Mouse (Mus musculus) mesoderm, embryonic 11.5 days (tissue): Measurements from ENCODE around the gene Fam133b.
"Not testable (repeated sequence)": the region's sequence is repeated elsewhere in the genome, so short reads cannot be mapped to it uniquely, and the experiment has no call there.

Source experiments
- DNase-seq: peaks from one replicate; pipeline ENCODE4 v3.0.0-alpha.2; 2012; ENCODE audit warnings: low read depth, low spot score

Gene Fam133b

GRCm38 (mm10) chr5:3520493-3521359 lies 22.9 kb upstream of the Fam133b start:
- no peak for DNase-seq

- DNase-seq: no peak
Measured at GRCm38 (mm10) chr5:3521741-3522140, 21.9 kb upstream of the Fam133b start.

- no peak for DNase-seq
Measured at GRCm38 (mm10) chr5:3522826-3523225, 20.8 kb upstream of the Fam133b start.

GRCm38 (mm10) chr5:3527041-3527691 lies 16.5 kb upstream of the Fam133b start:
- peak; percentile 52 for DNase-seq

- DNase-seq: no peak
Measured at GRCm38 (mm10) chr5:3529585-3530189, 13.9 kb upstream of the Fam133b start.

GRCm38 (mm10) chr5:3532048-3532447 lies 11.6 kb upstream of the Fam133b start:
- DNase-seq: not testable (repeated sequence)

- DNase-seq: no peak
Measured at GRCm38 (mm10) chr5:3536592-3537212, 6.9 kb upstream of the Fam133b start.

- DNase-seq: no peak
Measured at GRCm38 (mm10) chr5:3538505-3539472, 4.8 kb upstream of the Fam133b start.

GRCm38 (mm10) chr5:3541871-3542270 lies 1.8 kb upstream of the Fam133b start:
- DNase-seq: no peak

GRCm38 (mm10) chr5:3544480-3544769 lies 792 bp downstream of the Fam133b start:
- DNase-seq: no peak

- DNase-seq: no peak
Measured at GRCm38 (mm10) chr5:3546226-3546625, 2.6 kb downstream of the Fam133b start.

GRCm38 (mm10) chr5:3551481-3551880 lies 7.8 kb downstream of the Fam133b start:
- no peak for DNase-seq

GRCm38 (mm10) chr5:3554198-3554597 lies 10.6 kb downstream of the Fam133b start:
- DNase-seq: no peak

- no peak for DNase-seq
Measured at GRCm38 (mm10) chr5:3571266-3571665, 27.6 kb downstream of the Fam133b start, which contains the start of gene 1700109H08Rik. Gene 1700109H08Rik (plus strand): TSS chr5:3571566.

- DNase-seq: no peak
Measured at GRCm38 (mm10) chr5:3574825-3575224, 31.2 kb downstream of the Fam133b start.

GRCm38 (mm10) chr5:3577939-3578338 lies 34.3 kb downstream of the Fam133b start:
- DNase-seq: no peak

GRCm38 (mm10) chr5:3579066-3579465 lies 35.4 kb downstream of the Fam133b start:
- no peak for DNase-seq

GRCm38 (mm10) chr5:3595693-3596398 lies 52.2 kb downstream of the Fam133b start, which contains the start of gene Pex1:
Gene Pex1 (plus strand): TSS chr5:3596066.
- DNase-seq: peak; percentile 97

GRCm38 (mm10) chr5:3596399-3596766 lies 52.8 kb downstream of the Fam133b start, which contains the start of gene Rbm48:
Gene Rbm48 (minus strand): TSS chr5:3596585.
- DNase-seq: peak; percentile 79

GRCm38 (mm10) chr5:3597171-3597570 lies 53.5 kb downstream of the Fam133b start:
- no peak for DNase-seq
